Mouse (Mus musculus) heart, adult 2 months (tissue): ENCODE results near the gene Zfp654.

Experiments used
- CTCF ChIP-seq: fragments of 200-600 bp; IDR thresholded peaks from 2 replicates; pipeline ENCODE4 v1.8.1; 2022; ENCODE audit warnings: antibody characterized with exemption, mild to moderate bottlenecking, moderate library complexity
- EP300 ChIP-seq: fragments of 200-500 bp; IDR thresholded peaks from 2 replicates; pipeline ENCODE4 v1.6.1; 2011; ENCODE audit warnings: low read depth, low read length, control low read depth; ENCODE audit not compliant: insufficient read depth
- POLR2A ChIP-seq: fragments of 200-500 bp; IDR thresholded peaks from 2 replicates; pipeline ENCODE4 v1.6.1; 2011; ENCODE audit warnings: mild to moderate bottlenecking, low read depth, low read length, control low read depth; ENCODE audit not compliant: insufficient read depth

DNA sequence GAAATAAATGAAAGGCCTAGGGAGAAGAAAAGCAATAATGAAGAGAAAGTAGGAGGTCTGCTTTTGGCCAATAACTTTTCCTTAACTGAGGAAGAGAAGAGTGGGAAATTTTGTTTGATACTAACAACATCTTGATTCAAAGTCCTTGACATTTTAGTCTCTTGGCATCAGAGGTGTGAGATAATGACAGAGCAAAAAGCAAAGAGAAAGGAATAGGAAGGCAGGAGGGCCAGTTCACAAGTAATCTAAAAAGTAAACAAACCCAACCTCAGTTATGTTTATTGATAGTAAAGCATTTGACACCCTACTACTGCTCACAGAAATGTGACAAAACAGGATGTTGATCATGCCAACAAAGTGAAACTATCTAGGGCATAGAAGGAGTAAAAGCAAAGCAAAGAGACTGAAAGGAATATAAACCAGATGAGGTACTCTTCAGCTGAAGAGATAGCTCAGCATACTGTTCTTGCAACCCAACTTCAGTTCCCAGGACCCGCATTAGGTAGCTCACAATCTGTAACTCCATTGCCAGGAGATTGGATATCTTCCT, 15.4 kb downstream of the Zfp654 start:
- TF ChIP-seq CTCF = no peak
- TF ChIP-seq POLR2A = no peak
- TF ChIP-seq EP300 = no peak
